Mouse (Mus musculus) megakaryocyte, adult 5-6 weeks (primary cell): ENCODE results near the gene Lyrm2. TPM values are rescaled to one million over a fixed set of nuclear protein-coding genes. Genes with fewer than 3 reads are reported as not detected.

ENCODE experiments used
- total RNA-seq, 2 experiments: library from RNA; stranded (forward) in 1 of 2; stranded (reverse) in 1 of 2; fragments of 153-499, 151-499 nt in 1 of 2; fragments of 221-1000, 200-1000 nt in 1 of 2; gene quantifications; 2 replicates each; pipeline versions ENCODE4 v1.2.3 to v1.2.4; 2015 to 2017

The Lyrm2 gene
- total RNA-seq, 2 experiments from 2014 or later = 32.5 to 71.2 TPM

Other genes starting within 250 kb of the Lyrm2 start
- gene Gja10, start 197.5 kb upstream of the Lyrm2 start, total RNA-seq (2015) = not detected in 2 replicates
- not detected in 2 replicates for gene Gja10, start 197.5 kb upstream of the Lyrm2 start, total RNA-seq (2017)
- gene Casp8ap2, start 184.8 kb upstream of the Lyrm2 start, total RNA-seq (2015) = 30.0 and 33.3 TPM in 2 replicates
- gene Casp8ap2, start 184.8 kb upstream of the Lyrm2 start, total RNA-seq (2017) = 36.5 and 46.9 TPM in 2 replicates
- gene Mdn1, start 143.1 kb upstream of the Lyrm2 start, total RNA-seq (2015) = 9.1 and 15.0 TPM in 2 replicates
- 19.3 and 21.7 TPM in 2 replicates for gene Mdn1, start 143.1 kb upstream of the Lyrm2 start, total RNA-seq (2017)
- 0.42 TPM in 1 of 2 replicates, not detected in the other for gene Ankrd6, start 150.6 kb downstream of the Lyrm2 start, total RNA-seq (2015)
- 0.33 TPM in 1 of 2 replicates, not detected in the other for gene Ankrd6, start 150.6 kb downstream of the Lyrm2 start, total RNA-seq (2017)
- gene Rragd, start 182.8 kb downstream of the Lyrm2 start, total RNA-seq (2015) = 0.33 and 3.5 TPM in 2 replicates
- 0.24 and 0.44 TPM in 2 replicates for gene Rragd, start 182.8 kb downstream of the Lyrm2 start, total RNA-seq (2017)
- gene Ube2j1, start 231.2 kb downstream of the Lyrm2 start, total RNA-seq (2015) = 57.6 and 61.3 TPM in 2 replicates
- gene Ube2j1, start 231.2 kb downstream of the Lyrm2 start, total RNA-seq (2017) = 59.9 and 65.6 TPM in 2 replicates